Mouse (Mus musculus) stomach, embryonic 15.5 days (tissue): ENCODE measurements around the gene Tst. TPM values are rescaled to one million over a fixed set of nuclear protein-coding genes. Genes with fewer than 3 reads are reported as not detected.

Experiments used
- ATAC-seq: fragments of 200-750 bp; cut with Nextera tagmentation; 2 replicates; pipeline ENCODE4 v1.8.0; 2017; ENCODE audit warnings: low read depth, moderate number of reproducible peaks, moderate TSS enrichment; ENCODE audit not compliant: insufficient read depth, low FRiP score
- H3K27ac ChIP-seq: fragments of 300-500 bp; sonication (generic); 2 replicates; pipeline ENCODE4 v1.5.1; 2015; ENCODE audit warnings: mild to moderate bottlenecking, inconsistent platforms
- H3K27me3 ChIP-seq: fragments of 300-500 bp; sonication (generic); replicated peaks from 2 replicates; pipeline ENCODE4 v1.6.1; 2015; ENCODE audit warnings: inconsistent platforms
- H3K36me3 ChIP-seq: fragments of 300-500 bp; sonication (generic); 2 replicates; pipeline ENCODE4 v1.6.1; 2015; ENCODE audit warnings: inconsistent platforms
- H3K4me1 ChIP-seq: fragments of 300-500 bp; sonication (generic); 2 replicates; pipeline ENCODE4 v1.6.1; 2015; ENCODE audit warnings: inconsistent platforms
- H3K4me2 ChIP-seq: fragments of 300-500 bp; sonication (generic); 2 replicates; pipeline ENCODE4 v1.6.1; 2015; ENCODE audit warnings: mild to moderate bottlenecking, inconsistent platforms
- H3K4me3 ChIP-seq: fragments of 300-500 bp; sonication (generic); replicated peaks from 2 replicates; pipeline ENCODE4 v1.5.1; 2015; ENCODE audit warnings: inconsistent platforms
- H3K9ac ChIP-seq: fragments of 300-500 bp; sonication (generic); 2 replicates; pipeline ENCODE4 v1.6.1; 2015; ENCODE audit warnings: inconsistent platforms
- H3K9me3 ChIP-seq: fragments of 300-500 bp; sonication (generic); 2 replicates; pipeline ENCODE4 v1.6.1; 2016; ENCODE audit warnings: inconsistent platforms
- WGBS: fragments of 180-500 bp; shearing (Covaris S2); methylation state at CpG from one replicate; pipeline ENCODE4 v1.1.7; 2015; 5-methylcytosine and 5-hydroxymethylcytosine counted together
- polyA plus RNA-seq: library from polyadenylated mRNA; unstranded; fragments of >200 nt; fragmentation: Nextera tagmentation; extraction: Ambion mirVana; gene quantifications from 2 replicates; pipeline ENCODE4 v1.2.1, GENCODE M21; 2015

Gene Tst
- polyA plus RNA-seq, 1 experiment from 2014 or later = 89.8 TPM

DNA sequence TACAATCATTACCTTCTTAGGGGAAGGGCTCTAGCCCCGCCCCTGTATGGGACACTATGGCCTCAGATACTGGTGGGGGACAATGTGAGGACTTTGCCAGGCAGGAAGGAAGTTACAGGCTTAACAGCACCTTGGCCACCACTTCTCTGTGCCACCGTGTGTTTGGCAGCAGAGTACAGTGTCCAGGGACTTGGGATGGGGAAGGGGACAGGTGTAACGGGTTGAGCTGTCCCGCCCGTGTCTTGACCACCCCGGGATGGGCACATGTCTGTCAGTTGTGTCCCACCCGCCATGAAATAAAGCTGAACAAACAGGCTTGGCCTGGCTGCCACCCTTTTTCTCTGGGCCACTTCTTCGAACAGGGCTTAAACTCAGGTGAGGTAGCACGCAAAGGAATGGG, 33.3 kb upstream of the Tst start:
- H3K9ac ChIP-seq = no peak overlapping the region
- no peak overlapping the region for H3K4me2 ChIP-seq
- ATAC-seq = no peak
- no peak overlapping the region for H3K27ac ChIP-seq
- 68% methylated on average over 9 of the region's 9 CpGs for WGBS
- peaks cover 6% of the 10 kb centered on the region; the same call in 1 of the 2 replicates for H3K36me3 ChIP-seq
- peaks cover 22% of the 10 kb centered on the region for H3K4me1 ChIP-seq
- H3K4me3 ChIP-seq = no peak overlapping the region
- no peaks in the 10 kb centered on the region for H3K27me3 ChIP-seq
- no peaks in the 10 kb centered on the region for H3K9me3 ChIP-seq

DNA sequence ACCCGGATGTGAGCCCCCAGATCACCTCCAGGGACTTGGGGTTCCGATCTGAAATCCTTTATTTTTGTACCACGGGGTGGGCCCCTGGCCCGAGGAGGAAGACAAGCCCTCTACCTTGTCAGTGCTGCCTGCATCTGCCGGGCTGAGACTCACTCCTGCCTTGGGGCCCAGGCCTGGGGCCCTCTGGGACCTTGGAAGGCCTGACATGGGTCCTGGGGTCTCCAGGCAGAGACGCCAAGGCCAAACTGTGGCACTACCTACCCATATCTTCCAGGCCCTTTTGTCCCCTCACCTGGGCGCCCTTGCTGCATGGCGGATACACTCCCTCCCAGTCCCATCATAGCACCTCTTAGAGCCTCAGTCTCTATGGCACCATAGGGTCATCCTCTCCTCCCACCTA, 32.8 kb upstream of the Tst start:
- Histone ChIP-seq H3K4me1 (peaks cover 22% of the 10 kb centered on the region), H3K9ac (no peak overlapping the region), H3K27me3 (no peaks in the 10 kb centered on the region), H3K9me3 (no peaks in the 10 kb centered on the region), H3K27ac (no peak overlapping the region), H3K4me2 (no peak overlapping the region), H3K36me3 (peaks cover 6% of the 10 kb centered on the region; the same call in 1 of the 2 replicates), H3K4me3 (no peak overlapping the region)
- 54% methylated on average over 8 of the region's 8 CpGs for WGBS
- no peak for ATAC-seq

DNA sequence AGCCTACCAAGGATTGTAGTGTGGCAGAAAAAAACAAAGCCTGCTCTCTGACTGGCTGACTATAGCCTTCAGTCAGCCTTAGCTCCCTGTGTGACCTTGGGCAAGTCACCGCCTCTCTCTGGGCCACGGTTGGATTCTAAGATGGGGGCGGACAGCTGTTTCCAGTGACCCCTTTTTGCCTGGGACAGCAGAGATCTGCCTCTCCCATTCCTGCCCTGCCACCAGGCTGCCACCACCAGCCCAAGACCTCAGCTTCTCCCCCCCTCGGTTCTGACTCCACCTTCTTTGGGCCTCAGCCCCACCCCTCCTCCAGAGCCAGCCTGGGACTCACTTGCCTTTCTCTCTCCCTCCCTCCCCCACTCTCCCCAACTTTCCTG, 32.3 kb upstream of the Tst start:
- H3K9ac ChIP-seq = no peak overlapping the region
- no peak for ATAC-seq
- peak overlapping the region; percentile 85; the same call in 1 of the 2 replicates for H3K27ac ChIP-seq
- H3K27me3 ChIP-seq = no peaks in the 10 kb centered on the region
- peaks cover 22% of the 10 kb centered on the region for H3K4me1 ChIP-seq
- H3K4me2 ChIP-seq = peak overlapping the region; percentile 64
- 48% methylated on average over 4 of the region's 4 CpGs for WGBS
- H3K9me3 ChIP-seq = no peaks in the 10 kb centered on the region
- H3K4me3 ChIP-seq = no peak overlapping the region
- peaks cover 6% of the 10 kb centered on the region; the same call in 1 of the 2 replicates for H3K36me3 ChIP-seq

GRCm38 (mm10) chr15:78437237-78438017, 31.7 kb upstream of the Tst start:
- Histone ChIP-seq H3K27ac (peak overlapping the region; percentile 85), H3K4me3 (peak overlapping the region; percentile 34), H3K9me3 (no peaks in the 10 kb centered on the region), H3K36me3 (peaks cover 6% of the 10 kb centered on the region; the same call in 1 of the 2 replicates), H3K4me1 (peaks cover 22% of the 10 kb centered on the region), H3K4me2 (peak overlapping the region; percentile 64), H3K9ac (no peak overlapping the region), H3K27me3 (no peaks in the 10 kb centered on the region)
- WGBS = 17% methylated on average over 23 of the region's 23 CpGs
- ATAC-seq = peak; percentile 5; the same call in 1 of the 2 replicates

GRCm38 (mm10) chr15:78436380-78437192, 30.9 kb upstream of the Tst start:
- ATAC-seq = peak; percentile 77
- Histone ChIP-seq H3K27me3 (no peaks in the 10 kb centered on the region), H3K4me1 (peaks cover 22% of the 10 kb centered on the region), H3K4me2 (peak overlapping the region; percentile 64), H3K27ac (peak overlapping the region; percentile 85), H3K9ac (no peak overlapping the region), H3K4me3 (peak overlapping the region; percentile 34), H3K36me3 (peaks cover 6% of the 10 kb centered on the region; the same call in 1 of the 2 replicates), H3K9me3 (no peaks in the 10 kb centered on the region)
- WGBS = 9% methylated on average over 30 of the region's 32 CpGs

DNA sequence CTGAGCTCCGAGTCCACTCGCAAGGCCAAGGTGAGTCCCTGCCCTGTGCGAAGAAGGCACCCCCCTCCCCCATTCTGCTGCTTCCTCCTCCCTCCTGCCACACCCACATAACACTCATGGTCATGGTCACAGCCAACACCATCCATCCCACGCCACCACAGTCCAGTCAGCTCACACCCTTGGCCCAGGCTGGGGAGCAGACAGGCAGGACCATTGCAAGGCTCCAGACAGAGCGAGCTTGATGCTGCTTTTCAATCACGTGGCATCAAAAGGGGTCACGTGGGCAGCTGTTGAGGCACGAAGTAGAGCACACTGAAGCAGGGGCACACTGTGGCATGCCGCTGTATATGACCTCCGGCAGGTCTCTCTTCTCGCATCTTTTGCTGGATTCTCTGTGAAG, 30.0 kb upstream of the Tst start:
- Histone ChIP-seq H3K4me1 (peaks cover 22% of the 10 kb centered on the region), H3K9me3 (no peaks in the 10 kb centered on the region)
- WGBS = 86% methylated on average over 11 of the region's 11 CpGs

DNA sequence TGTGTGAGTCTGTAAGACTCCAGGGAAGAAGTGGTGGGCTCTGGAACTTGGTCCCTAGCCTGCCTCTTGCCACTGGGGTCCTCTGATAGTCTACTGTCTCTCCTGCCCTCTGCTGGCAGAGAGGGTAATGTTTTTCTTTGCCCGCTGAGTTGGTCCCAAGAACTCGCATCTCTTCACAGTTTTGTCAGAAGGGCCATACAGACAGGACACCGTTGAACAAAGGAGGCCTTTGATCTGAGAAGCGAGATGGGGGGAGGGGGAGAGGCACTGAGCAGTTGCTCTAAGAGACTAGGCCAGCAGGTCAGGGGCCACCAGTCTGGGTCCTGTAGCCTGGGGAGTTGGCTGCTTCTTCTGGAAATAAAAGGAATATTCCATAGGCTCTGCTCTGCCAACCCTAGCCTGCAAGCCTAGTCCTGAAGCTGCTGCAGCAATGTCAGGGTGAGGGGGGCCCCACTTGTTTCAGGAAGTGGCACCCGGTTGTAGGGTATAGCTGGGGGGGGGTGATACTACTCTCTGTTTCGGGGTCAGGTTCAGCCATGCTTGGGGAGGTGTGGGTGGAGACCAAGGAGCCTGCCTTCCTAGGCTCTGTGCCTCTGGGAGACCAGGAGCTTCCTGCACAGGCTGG, 29.3 kb upstream of the Tst start:
- WGBS = 34% methylated on average over 6 of the region's 6 CpGs
- no peak overlapping the region for H3K9ac ChIP-seq
- H3K36me3 ChIP-seq = peaks cover 8% of the 10 kb centered on the region; the same call in 1 of the 2 replicates
- H3K4me2 ChIP-seq = no peak overlapping the region
- H3K4me3 ChIP-seq = no peak overlapping the region
- H3K9me3 ChIP-seq = no peaks in the 10 kb centered on the region
- no peaks in the 10 kb centered on the region for H3K27me3 ChIP-seq
- H3K4me1 ChIP-seq = peaks cover 22% of the 10 kb centered on the region
- ATAC-seq = no peak
- no peak overlapping the region for H3K27ac ChIP-seq

More for the DNA sequence above, 30.0 kb upstream of the Tst start:
- no peak overlapping the region for H3K9ac ChIP-seq
- peaks cover 8% of the 10 kb centered on the region; the same call in 1 of the 2 replicates for H3K36me3 ChIP-seq
- H3K27me3 ChIP-seq = no peaks in the 10 kb centered on the region
- no peak overlapping the region for H3K4me2 ChIP-seq
- ATAC-seq = no peak
- no peak overlapping the region for H3K27ac ChIP-seq
- H3K4me3 ChIP-seq = no peak overlapping the region

DNA sequence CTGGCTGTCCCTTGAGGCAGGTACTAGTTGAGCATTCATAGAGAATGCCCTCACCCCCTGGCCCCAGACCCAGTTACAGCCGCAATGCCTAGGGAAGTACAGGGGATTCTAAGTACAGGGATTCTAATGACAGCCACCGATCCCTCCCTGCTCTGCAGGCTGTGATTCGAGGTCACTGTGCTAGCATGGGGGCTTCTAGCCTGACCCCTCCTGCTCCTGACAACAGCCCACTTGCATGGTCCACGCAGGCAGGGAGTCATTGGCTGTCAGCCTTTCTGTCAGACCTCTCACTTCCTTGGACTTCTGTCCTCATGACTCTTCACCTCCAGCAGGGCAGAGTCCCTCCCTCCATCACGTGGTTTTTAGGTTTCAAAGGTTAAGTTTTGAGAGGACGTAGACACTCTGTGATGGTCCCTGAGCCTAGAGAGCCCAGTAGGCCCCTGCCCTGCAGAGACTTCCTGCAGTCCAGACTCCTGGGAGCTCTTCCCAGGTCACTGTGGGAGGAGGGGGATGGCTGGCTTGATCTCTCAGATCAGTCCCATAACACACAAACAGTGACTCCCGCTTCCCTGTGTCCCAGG, 25.9 kb upstream of the Tst start:
- H3K27me3 ChIP-seq = no peaks in the 10 kb centered on the region
- ATAC-seq = no peak
- H3K9me3 ChIP-seq = no peaks in the 10 kb centered on the region
- peaks cover 8% of the 10 kb centered on the region; the same call in 1 of the 2 replicates for H3K36me3 ChIP-seq
- H3K9ac ChIP-seq = no peak overlapping the region
- WGBS = 72% methylated on average over 7 of the region's 7 CpGs
- peaks cover 17% of the 10 kb centered on the region; the same call in 1 of the 2 replicates for H3K4me1 ChIP-seq
- no peak overlapping the region for H3K4me2 ChIP-seq
- H3K4me3 ChIP-seq = no peak overlapping the region
- H3K27ac ChIP-seq = no peak overlapping the region

GRCm38 (mm10) chr15:78430874-78431273, 25.2 kb upstream of the Tst start:
- no peaks in the 10 kb centered on the region for H3K27me3 ChIP-seq

GRCm38 (mm10) chr15:78429871-78430622, 24.3 kb upstream of the Tst start:
- H3K27ac ChIP-seq = peak overlapping the region; percentile 60; the same call in 1 of the 2 replicates
- H3K27me3 ChIP-seq = no peaks in the 10 kb centered on the region
- H3K4me1 ChIP-seq = peaks cover 10% of the 10 kb centered on the region; the same call in 1 of the 2 replicates
- no peak for ATAC-seq
- peaks cover 8% of the 10 kb centered on the region; the same call in 1 of the 2 replicates for H3K36me3 ChIP-seq
- H3K9me3 ChIP-seq = no peaks in the 10 kb centered on the region
- peak overlapping the region; percentile 71; the same call in 1 of the 2 replicates for H3K4me3 ChIP-seq
- H3K9ac ChIP-seq = no peak overlapping the region
- 73% methylated on average over 13 of the region's 13 CpGs for WGBS
- peak overlapping the region; percentile 79 for H3K4me2 ChIP-seq

More at GRCm38 (mm10) chr15:78430874-78431273, 25.2 kb upstream of the Tst start:
- H3K4me3 ChIP-seq = no peak overlapping the region
- peaks cover 8% of the 10 kb centered on the region; the same call in 1 of the 2 replicates for H3K36me3 ChIP-seq
- WGBS = 85% methylated on average over 10 of the region's 10 CpGs
- no peak overlapping the region for H3K4me2 ChIP-seq
- H3K27ac ChIP-seq = no peak overlapping the region
- no peaks in the 10 kb centered on the region for H3K9me3 ChIP-seq
- H3K9ac ChIP-seq = no peak overlapping the region
- H3K4me1 ChIP-seq = peaks cover 10% of the 10 kb centered on the region; the same call in 1 of the 2 replicates
- ATAC-seq = no peak

DNA sequence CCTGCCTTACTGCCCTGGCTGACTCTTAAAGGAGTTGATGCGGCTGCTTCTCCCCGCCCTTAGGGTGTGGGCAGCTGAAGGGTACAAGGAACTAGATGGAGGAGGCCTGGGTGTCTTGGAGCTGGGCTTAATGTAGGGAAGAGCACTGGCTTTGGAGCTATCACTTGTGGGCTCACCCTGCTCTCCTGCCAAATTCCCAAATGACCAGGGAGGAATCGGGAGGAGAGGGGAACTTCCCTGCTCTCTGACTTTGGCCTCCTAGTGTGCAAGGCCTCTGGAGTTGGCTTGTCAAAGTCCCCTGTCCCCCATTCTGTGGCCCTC, 23.4 kb upstream of the Tst start:
- no peak for ATAC-seq
- H3K36me3 ChIP-seq = peaks cover 3% of the 10 kb centered on the region; the same call in 1 of the 2 replicates
- H3K4me3 ChIP-seq = peak overlapping the region; percentile 71
- H3K4me1 ChIP-seq = peaks cover 10% of the 10 kb centered on the region; the same call in 1 of the 2 replicates
- peak overlapping the region; percentile 79 for H3K4me2 ChIP-seq
- H3K9ac ChIP-seq = peak overlapping the region; percentile 49
- H3K27ac ChIP-seq = peak overlapping the region; percentile 60
- 10% methylated on average over 3 of the region's 3 CpGs for WGBS
- no peaks in the 10 kb centered on the region for H3K9me3 ChIP-seq
- H3K27me3 ChIP-seq = 0 out of 2 replicates have a peak, but pooled peaks cover 4% of the 10 kb centered on the region
